Mouse (Mus musculus) c-Kit-positive CD71-positive TER-119-negative erythroid progenitor cells, embryonic 14.5 days (primary cell): ENCODE measurements around the gene Sprr2a3.
"Not testable (repeated sequence)": the region's sequence is repeated elsewhere in the genome, so short reads cannot be mapped to it uniquely, and the experiment has no call there.

ENCODE experiments used
- DNase-seq: peaks from one replicate; pipeline ENCODE4 v3.0.0-alpha.2; 2013; ENCODE audit warnings: low read depth

Sprr2a3 gene

DNA sequence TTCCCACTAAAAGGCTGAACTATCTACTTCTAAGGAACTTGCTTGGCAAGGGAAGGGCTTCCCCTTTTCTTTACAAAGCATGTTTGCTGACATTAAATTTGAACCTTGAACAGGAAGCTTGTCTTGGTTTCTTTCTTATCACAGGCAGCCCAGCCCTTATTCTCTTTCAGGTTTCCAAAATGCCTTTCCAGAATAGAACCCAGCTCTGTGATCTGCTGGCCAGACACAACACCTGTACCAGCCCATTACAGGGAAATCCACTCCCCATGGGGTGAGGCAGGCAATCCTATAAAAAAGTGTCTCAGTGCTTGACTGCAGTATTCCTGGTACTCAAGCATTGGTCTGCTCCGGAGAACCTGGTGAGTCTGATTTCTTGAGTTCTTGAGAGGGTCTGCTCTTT, at the start of gene Sprr2a3:
TSS of gene Sprr2a3 (plus strand) at position 317 of the 400 bp plus-strand sequence.
- not testable (repeated sequence) for DNase-seq

DNA sequence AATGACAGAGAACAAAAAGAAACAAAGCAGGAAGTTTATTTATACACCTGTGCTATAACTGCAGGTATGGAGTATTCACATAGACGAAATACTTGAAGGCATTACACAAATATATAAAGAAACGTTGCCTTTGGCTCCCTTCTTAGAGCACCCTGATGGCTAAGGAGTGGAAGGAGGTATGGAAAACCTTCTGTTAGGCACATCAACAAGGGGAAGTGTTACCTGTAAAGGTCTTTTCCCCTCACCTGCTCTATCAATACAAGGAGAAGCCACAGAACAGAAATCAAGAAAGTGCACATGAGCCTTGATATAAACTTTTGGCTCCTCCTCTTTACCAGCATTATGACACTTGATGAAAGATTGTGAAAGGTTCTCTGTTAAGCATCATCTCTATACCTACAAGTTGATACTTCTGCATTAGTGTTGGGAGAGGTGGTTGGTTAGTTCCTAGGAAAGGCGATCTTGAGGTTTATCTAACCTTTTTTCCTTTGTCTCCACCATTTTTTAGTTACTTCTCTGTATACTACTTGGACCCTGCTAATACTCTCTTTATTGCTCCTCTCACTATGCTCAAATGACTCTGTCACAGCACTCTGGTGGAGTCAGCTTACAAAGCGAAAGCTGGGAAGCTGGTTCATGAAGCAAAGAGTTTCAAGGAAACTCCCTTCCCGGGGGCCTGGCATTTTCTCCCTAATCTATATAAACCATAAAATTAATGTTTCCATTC, 48.6 kb upstream of the Sprr2a3 start:
- DNase-seq: not testable (repeated sequence)

DNA sequence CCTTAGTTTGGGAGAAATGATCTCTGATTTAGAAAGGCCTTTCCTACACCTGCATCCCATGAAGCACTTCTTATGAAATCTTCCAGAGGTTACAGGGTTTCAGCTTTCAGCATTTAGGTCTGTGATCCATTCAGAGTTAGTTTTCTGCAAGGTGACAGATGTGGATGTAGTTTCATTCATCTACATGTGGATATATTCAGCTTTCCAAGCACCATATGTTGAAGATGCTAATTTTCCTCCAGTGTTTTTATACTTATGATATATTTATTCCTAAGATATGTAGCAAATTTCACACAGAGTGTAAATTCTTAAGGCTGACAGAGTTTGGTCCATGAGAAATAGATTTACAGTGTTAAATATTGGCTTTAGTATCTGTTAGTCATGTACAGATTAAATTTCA, 46.5 kb upstream of the Sprr2a3 start:
- not testable (repeated sequence) for DNase-seq

DNA sequence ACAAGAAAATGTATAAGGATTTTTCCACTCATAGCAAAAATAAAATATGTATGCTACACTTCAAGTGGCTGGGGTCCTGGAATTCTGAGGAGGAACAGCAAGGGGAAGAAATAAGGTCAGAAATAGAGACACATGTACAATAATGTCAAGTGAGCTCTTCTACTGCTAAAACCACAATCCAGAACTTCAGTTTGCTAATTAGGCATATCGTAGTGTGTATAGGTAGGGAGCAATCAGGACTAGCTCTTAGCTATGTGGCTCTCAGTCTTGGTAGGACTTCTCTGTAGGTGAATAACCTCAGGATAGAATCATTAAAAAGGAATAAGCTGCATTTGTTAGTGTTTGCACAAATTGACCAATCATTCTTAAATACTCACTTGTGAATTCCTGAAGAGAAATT, 46.0 kb upstream of the Sprr2a3 start:
- not testable (repeated sequence) for DNase-seq

DNA sequence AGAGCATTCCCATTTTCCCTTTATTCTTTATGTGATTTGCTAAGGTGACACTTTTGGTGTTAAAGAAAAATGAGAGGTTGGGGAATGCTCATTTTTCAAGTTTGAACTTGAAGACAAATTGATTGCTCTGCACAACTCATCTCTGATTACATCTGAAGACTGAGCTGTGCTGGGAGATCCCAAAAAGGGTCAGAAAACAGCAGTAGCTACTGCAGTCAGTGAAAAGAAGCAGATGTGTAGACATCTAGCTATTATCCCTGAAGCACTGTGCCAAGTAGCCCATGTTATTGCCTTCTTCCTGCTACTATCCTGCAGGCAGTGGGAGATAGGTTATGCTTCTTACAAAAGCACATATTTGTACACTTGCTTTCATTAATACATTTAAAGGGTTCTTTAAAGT, 40.4 kb upstream of the Sprr2a3 start:
- not testable (repeated sequence) for DNase-seq

DNA sequence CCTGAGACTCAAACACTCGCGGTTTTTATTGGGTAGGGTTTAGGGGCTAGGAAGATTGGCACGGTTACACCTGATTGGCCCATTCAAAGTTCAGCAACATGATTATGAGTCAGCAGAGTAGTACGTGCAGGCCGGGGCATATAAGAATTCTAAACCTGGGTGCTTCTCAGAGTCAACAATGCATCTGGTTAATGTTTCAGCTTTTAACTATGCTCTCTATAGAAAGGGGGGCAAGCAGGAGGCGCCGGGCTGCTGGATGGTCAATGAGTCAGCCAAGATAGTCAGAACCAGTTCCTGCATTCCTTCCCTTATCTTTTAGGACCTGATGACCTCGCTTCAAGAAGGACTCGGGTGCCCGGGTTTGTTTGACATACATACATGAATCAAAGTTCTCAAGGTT, 39.0 kb upstream of the Sprr2a3 start:
- DNase-seq: not testable (repeated sequence)

DNA sequence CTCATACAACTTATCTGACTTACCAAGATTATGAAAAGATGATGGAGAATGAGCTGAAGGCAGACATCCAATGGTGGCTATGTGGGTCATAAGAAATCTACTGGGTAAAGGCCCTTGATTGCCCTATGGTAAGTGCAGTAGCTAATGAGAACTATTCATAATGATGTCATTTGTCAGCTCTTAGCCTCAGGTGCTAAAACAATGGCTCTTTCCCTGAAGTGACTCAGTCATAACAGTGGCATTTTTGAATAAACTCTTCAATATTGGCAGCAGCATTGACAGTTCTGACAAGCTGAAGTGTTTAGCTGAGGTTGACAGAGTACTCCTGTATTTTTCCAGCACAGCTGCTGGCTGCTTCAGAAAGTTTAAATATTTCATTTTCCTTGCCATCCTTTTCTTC, 36.7 kb upstream of the Sprr2a3 start:
- DNase-seq: not testable (repeated sequence)

DNA sequence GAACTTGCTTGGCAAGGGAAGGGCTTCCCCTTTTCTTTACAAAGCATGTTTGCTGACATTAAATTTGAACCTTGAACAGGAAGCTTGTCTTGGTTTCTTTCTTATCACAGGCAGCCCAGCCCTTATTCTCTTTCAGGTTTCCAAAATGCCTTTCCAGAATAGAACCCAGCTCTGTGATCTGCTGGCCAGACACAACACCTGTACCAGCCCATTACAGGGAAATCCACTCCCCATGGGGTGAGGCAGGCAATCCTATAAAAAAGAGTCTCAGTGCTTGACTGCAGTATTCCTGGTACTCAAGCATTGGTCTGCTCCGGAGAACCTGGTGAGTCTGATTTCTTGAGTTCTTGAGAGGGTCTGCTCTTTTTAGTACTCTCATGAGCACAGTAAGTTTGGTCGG, 34.8 kb upstream of the Sprr2a3 start:
- DNase-seq: not testable (repeated sequence)

DNA sequence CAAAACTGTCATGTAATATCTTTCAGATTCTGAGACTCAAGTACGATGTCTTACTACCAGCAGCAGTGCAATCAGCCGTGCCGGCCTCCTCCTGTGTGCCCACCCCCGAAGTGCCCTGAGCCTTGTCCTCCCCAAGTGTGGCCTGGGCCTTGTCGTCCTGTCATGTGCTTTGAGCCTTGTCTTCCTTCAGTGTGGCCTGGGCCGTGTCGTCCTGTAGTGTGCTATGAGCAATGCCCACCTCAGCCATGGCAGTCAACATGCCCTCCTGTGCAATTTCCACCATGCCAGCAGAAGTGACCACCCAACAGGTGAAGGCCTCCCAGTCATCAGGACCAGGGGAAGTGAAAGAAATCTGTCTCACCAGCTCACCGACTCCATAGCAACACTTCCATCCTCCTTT, 31.4 kb upstream of the Sprr2a3 start:
- not testable (repeated sequence) for DNase-seq

DNA sequence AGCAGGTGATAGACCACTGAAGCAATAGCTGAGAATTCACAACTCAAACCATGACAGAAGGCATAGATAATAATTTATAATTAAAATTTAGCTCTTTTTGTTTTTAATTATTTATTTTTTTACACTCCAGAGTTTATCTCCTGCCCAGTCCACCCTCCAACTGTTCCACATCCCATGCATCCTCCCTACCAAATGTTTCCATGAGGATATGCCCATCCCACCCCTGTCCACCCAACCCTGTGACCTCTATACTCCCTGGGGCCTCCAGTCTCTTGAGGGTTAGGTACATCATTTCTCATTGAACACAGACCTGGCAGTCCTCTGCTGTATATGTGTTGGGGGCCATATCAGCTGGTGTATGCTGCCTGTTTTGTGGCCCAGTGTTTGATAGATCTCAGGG, 26.7 kb upstream of the Sprr2a3 start:
- DNase-seq: not testable (repeated sequence)

DNA sequence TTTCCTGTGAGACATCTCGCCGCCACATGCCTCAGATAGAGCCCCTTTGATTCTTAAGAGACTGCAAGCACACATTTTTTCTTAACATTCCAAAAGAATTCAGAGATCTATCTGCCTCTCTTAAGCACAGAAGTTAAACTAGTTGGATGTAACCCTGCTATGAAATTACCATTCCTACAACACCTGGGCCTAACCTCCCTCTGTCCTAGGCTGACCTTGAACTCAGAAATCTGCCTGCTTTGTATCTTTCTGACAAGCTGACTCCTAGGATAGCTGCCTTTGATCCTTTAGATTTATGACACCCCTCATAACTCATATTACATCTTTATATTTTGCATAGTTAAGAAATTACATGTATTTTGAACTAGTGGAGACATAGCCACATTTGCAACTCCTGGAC, 21.8 kb upstream of the Sprr2a3 start:
- not testable (repeated sequence) for DNase-seq

DNA sequence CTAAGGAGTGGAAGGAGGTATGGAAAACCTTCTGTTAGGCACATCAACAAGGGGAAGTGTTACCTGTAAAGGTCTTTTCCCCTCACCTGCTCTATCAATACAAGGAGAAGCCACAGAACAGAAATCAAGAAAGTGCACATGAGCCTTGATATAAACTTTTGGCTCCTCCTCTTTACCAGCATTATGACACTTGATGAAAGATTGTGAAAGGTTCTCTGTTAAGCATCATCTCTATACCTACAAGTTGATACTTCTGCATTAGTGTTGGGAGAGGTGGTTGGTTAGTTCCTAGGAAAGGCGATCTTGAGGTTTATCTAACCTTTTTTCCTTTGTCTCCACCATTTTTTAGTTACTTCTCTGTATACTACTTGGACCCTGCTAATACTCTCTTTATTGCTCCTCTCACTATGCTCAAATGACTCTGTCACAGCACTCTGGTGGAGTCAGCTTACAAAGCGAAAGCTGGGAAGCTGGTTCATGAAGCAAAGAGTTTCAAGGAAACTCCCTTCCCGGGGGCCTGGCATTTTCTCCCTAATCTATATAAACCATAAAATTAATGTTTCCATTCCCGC, 13.7 kb upstream of the Sprr2a3 start:
- not testable (repeated sequence) for DNase-seq

DNA sequence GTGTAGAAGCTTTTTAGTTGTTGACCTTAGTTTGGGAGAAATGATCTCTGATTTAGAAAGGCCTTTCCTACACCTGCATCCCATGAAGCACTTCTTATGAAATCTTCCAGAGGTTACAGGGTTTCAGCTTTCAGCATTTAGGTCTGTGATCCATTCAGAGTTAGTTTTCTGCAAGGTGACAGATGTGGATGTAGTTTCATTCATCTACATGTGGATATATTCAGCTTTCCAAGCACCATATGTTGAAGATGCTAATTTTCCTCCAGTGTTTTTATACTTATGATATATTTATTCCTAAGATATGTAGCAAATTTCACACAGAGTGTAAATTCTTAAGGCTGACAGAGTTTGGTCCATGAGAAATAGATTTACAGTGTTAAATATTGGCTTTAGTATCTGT, 11.7 kb upstream of the Sprr2a3 start:
- not testable (repeated sequence) for DNase-seq

DNA sequence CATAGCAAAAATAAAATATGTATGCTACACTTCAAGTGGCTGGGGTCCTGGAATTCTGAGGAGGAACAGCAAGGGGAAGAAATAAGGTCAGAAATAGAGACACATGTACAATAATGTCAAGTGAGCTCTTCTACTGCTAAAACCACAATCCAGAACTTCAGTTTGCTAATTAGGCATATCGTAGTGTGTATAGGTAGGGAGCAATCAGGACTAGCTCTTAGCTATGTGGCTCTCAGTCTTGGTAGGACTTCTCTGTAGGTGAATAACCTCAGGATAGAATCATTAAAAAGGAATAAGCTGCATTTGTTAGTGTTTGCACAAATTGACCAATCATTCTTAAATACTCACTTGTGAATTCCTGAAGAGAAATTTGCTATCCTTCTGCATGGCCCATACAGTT, 11.2 kb upstream of the Sprr2a3 start:
- not testable (repeated sequence) for DNase-seq

DNA sequence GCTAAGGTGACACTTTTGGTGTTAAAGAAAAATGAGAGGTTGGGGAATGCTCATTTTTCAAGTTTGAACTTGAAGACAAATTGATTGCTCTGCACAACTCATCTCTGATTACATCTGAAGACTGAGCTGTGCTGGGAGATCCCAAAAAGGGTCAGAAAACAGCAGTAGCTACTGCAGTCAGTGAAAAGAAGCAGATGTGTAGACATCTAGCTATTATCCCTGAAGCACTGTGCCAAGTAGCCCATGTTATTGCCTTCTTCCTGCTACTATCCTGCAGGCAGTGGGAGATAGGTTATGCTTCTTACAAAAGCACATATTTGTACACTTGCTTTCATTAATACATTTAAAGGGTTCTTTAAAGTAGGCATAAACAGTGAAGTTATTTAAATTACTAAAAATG, 5.6 kb upstream of the Sprr2a3 start:
- not testable (repeated sequence) for DNase-seq

DNA sequence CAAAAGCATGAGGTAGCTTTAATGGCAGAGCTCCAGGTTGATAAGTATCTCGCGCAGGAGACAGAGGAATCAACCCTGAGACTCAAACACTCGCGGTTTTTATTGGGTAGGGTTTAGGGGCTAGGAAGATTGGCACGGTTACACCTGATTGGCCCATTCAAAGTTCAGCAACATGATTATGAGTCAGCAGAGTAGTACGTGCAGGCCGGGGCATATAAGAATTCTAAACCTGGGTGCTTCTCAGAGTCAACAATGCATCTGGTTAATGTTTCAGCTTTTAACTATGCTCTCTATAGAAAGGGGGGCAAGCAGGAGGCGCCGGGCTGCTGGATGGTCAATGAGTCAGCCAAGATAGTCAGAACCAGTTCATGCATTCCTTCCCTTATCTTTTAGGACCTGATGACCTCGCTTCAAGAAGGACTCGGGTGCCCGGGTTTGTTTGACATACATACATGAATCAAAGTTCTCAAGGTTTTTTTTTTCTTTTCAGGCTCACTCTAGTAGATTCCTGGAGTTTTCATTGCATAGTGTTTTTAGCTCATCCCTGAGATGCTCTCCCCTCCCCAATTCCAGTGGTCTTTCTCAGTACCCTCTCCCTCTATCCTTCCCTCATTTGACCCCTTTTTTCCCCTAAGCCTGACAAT, 4.1 kb upstream of the Sprr2a3 start:
- not testable (repeated sequence) for DNase-seq

DNA sequence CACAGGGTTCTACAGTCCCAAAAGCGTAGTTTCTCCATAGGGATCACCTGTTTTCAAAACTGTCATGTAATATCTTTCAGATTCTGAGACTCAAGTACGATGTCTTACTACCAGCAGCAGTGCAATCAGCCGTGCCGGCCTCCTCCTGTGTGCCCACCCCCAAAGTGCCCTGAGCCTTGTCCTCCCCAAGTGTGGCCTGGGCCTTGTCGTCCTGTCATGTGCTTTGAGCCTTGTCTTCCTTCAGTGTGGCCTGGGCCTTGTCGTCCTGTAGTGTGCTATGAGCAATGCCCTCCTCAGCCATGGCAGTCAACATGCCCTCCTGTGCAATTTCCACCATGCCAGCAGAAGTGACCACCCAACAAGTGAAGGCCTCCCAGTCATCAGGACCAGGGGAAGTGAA, 3.3 kb downstream of the Sprr2a3 start:
- DNase-seq: not testable (repeated sequence)

DNA sequence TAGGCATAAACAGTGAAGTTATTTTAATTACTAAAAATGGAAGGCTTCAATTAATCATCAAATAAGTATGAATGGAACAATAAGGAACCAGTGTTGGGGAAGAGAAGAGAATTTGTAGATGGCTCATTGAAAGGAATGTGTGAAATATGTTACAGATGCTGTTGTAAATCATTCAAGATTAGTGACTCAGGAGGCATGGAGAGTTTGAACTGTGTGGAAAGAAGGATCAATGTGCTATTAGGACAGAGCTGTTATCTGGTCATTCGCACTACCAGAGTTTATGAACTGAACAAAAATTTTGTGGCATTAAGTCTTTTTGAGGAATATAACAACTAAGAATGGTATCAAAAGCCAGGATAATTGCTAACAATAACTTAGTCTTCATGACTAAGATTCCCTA, 22.2 kb downstream of the Sprr2a3 start:
- DNase-seq: no peak

DNA sequence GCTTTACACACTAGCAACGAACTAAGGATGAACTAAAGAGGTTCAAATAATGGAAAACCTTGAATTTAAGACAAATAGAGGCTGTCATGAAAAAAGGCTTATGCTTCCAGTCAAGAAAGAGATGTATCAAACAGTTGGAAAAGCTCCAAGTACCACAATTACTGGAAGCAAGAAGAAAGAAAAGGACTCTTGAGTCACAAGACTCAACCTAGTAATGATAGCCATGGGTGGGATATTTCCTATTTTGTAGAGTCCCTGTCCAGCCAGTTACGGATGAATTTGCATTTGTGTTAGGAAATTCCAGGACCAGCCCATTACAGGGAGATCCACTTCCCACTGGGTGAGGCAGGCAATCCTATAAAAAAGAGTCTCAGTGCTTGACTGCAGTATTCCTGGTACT, 31.1 kb downstream of the Sprr2a3 start, which contains the start of gene Sprr2b:
TSS of gene Sprr2b (plus strand) at position 301 of the 400 bp plus-strand sequence.
- no peak for DNase-seq

DNA sequence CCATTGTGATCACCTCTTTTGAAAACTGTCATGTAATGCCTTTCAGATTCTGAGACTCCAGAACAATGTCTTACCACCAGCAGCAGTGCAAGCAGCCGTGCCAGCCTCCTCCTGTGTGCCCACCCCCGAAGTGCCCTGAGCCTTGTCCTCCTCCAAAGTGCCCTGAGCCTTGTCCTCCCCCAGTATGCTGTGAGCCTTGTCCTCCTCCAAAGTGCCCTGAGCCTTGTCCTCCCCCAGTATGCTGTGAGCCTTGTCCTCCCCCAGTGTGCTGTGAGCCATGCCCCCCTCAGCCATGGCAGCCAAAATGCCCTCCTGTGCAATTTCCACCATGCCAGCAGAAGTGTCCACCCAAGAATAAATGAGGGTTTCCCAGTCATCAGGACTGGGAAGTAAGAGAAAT, 32.2 kb downstream of the Sprr2a3 start:
- DNase-seq: no peak

DNA sequence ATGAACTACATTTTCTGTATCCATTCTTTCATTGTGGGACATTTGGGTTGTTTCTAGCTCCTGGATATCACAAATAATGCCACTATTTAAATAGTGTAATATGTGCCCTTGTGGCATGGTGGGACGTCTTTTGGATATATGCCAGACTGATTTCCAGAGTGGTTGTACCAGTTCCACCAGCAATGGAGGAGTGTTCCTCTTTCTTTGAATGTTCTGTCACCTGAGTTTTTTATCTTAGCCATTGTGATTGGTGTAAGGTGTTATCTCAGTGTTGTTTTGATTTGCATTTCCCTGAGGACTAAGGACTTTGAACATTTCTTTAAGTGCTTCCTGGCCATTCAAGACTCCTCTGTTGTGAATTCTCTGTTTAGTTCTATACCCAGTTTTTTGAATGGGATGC, 51.1 kb downstream of the Sprr2a3 start:
- no peak for DNase-seq

DNA sequence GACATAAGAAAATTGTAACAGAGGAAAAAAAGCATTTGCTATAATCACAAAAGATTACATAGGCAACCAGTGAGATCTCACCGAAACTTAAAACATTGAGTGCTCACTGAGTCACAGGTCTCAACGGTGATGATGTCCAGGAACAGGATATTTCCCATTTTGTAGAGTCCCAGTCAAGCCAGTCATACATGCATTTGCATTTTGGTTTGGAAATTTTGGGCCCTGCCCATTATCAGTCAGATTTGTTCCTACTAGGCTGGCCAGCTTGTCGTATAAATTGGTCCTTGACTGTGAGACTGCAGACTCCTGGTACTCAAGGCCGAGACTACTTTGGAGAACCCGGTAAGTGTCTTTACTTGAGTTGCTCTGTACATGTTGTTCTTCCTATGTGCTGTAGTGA, 53.6 kb downstream of the Sprr2a3 start, which contains the start of gene Sprr2d:
TSS of gene Sprr2d (plus strand) at position 301 of the 400 bp plus-strand sequence.
- DNase-seq: no peak
